Mouse (Mus musculus) CH12.LX (cell line): ENCODE results near the gene Tanc2. TPM values are rescaled to one million over a fixed set of nuclear protein-coding genes. Genes with fewer than 3 reads are reported as not detected.
A peak's percentile ranks its signal among the peaks of the same experiment; 100 is the strongest.

Experiments used
- DNase-seq: peaks from one replicate; pipeline ENCODE4 v3.0.0-alpha.2; 2013; ENCODE audit errors: extremely low read depth
- H3K27ac ChIP-seq: 2 replicates; pipeline ENCODE4 v1.5.1; 2012; ENCODE audit warnings: low read depth, mild to moderate bottlenecking, control low read depth, moderate library complexity; ENCODE audit not compliant: insufficient read depth
- H3K27me3 ChIP-seq: replicated peaks from 2 replicates; pipeline ENCODE3; 2012; ENCODE audit warnings: inconsistent platforms
- H3K36me3 ChIP-seq, 2 experiments: replicated peaks in 1 of 2; 2 replicates each; pipeline versions ENCODE3 to v1.6.1; 2012; ENCODE audit warnings: inconsistent platforms in 1 of 2, low read length in 1 of 2, mild to moderate bottlenecking in 1 of 2, mixed read lengths in 1 of 2, moderate library complexity in 1 of 2; ENCODE audit not compliant: control insufficient read depth in 1 of 2, insufficient read depth in 1 of 2
- H3K4me1 ChIP-seq, 2 experiments: 2 replicates each; pipeline ENCODE4 v1.6.1; 2012; ENCODE audit warnings: inconsistent platforms in 1 of 2, moderate library complexity in 1 of 2; ENCODE audit not compliant: insufficient read depth in 2 of 2, control insufficient read depth in 1 of 2
- H3K4me2 ChIP-seq: 2 replicates; pipeline ENCODE4 v1.6.1; 2012; ENCODE audit warnings: low read depth, mild to moderate bottlenecking, control low read depth; ENCODE audit not compliant: poor library complexity, insufficient read depth, severe bottlenecking
- H3K4me3 ChIP-seq, 3 experiments: fragments of 150-350 bp in 1 of 3; sonication (generic) in 1 of 3; replicated peaks in 1 of 3; 2 replicates each; pipeline versions ENCODE3 to v1.5.1; 2011 to 2012; ENCODE audit warnings: low read depth in 2 of 3, low read length in 2 of 3, mild to moderate bottlenecking in 2 of 3, moderate library complexity in 2 of 3, control low read depth in 1 of 3, improper control_type of control experiment in 1 of 3, inconsistent platforms in 1 of 3, mixed read lengths in 1 of 3; ENCODE audit not compliant: poor library complexity in 1 of 3
- H3K79me2 ChIP-seq: replicated peaks from 2 replicates; pipeline ENCODE4 v1.6.1; 2012; ENCODE audit warnings: mild to moderate bottlenecking, moderate library complexity; ENCODE audit not compliant: control insufficient read depth, poor library complexity, insufficient read depth, severe bottlenecking; ENCODE audit errors: extremely low read depth
- H3K9ac ChIP-seq: 2 replicates; pipeline ENCODE4 v1.6.1; 2012; ENCODE audit warnings: low read depth, mild to moderate bottlenecking, control low read depth, moderate library complexity; ENCODE audit not compliant: insufficient read depth
- H3K9me3 ChIP-seq: replicated peaks from 2 replicates; pipeline ENCODE3; 2012; ENCODE audit warnings: low read length, inconsistent platforms, mixed read lengths
- CHD1 ChIP-seq: IDR thresholded peaks from 2 replicates; pipeline ENCODE4 v1.6.1; 2012; ENCODE audit warnings: low read depth, low read length, improper control_type of control experiment, inconsistent platforms
- CTCF ChIP-seq, 2 experiments: IDR thresholded peaks in 1 of 2; conservative IDR thresholded peaks in 1 of 2; 2 replicates each; pipeline ENCODE4 v1.5.1; 2011 to 2012; ENCODE audit warnings: low read depth in 2 of 2, low read length in 2 of 2, improper control_type of control experiment in 1 of 2, inconsistent platforms in 1 of 2, mild to moderate bottlenecking in 1 of 2, moderate library complexity in 1 of 2
- ELF1 ChIP-seq: IDR thresholded peaks from 2 replicates; pipeline ENCODE4 v1.6.1; 2014; ENCODE audit warnings: low read depth, mild to moderate bottlenecking, inconsistent platforms, low read length, improper control_type of control experiment
- EP300 ChIP-seq: IDR thresholded peaks from 2 replicates; pipeline ENCODE4 v1.6.1; 2011; ENCODE audit warnings: low read length, improper control_type of control experiment
- GABPA ChIP-seq: IDR thresholded peaks from 2 replicates; pipeline ENCODE4 v1.6.1; 2012; ENCODE audit warnings: low read depth, low read length, improper control_type of control experiment, inconsistent platforms; ENCODE audit not compliant: insufficient replicate concordance
- HCFC1 ChIP-seq: IDR thresholded peaks from 2 replicates; pipeline ENCODE4 v1.6.1; 2012; ENCODE audit warnings: low read depth, mild to moderate bottlenecking, inconsistent platforms, low read length, improper control_type of control experiment
- JUND ChIP-seq: conservative IDR thresholded peaks from 2 replicates; pipeline ENCODE4 v1.6.1; 2011; ENCODE audit warnings: low read depth, low read length, improper control_type of control experiment
- MAFK ChIP-seq: IDR thresholded peaks from 2 replicates; pipeline ENCODE4 v1.6.1; 2011; ENCODE audit warnings: low read length, improper control_type of control experiment; ENCODE audit not compliant: insufficient replicate concordance
- MAZ ChIP-seq: IDR thresholded peaks from 2 replicates; pipeline ENCODE4 v1.6.1; 2012; ENCODE audit warnings: low read depth, mild to moderate bottlenecking, inconsistent platforms, low read length, improper control_type of control experiment, moderate library complexity
- POLR2A ChIP-seq: IDR thresholded peaks from 2 replicates; pipeline ENCODE4 v1.6.1; 2011; ENCODE audit warnings: low read depth, mild to moderate bottlenecking, improper control_type of control experiment, low read length
- POLR2AphosphoS2 ChIP-seq: IDR thresholded peaks from 2 replicates; pipeline ENCODE4 v1.6.1; 2011; ENCODE audit warnings: low read depth, low read length, improper control_type of control experiment
- RAD21 ChIP-seq: IDR thresholded peaks from 2 replicates; pipeline ENCODE4 v1.6.1; 2011; ENCODE audit warnings: low read depth, mild to moderate bottlenecking, low read length, improper control_type of control experiment, moderate library complexity
- RCOR1 ChIP-seq: conservative IDR thresholded peaks from 2 replicates; pipeline ENCODE4 v1.6.1; 2012; ENCODE audit warnings: low read depth, mild to moderate bottlenecking, inconsistent platforms, low read length, improper control_type of control experiment
- SMC3 ChIP-seq: IDR thresholded peaks from 2 replicates; pipeline ENCODE4 v1.6.1; 2011; ENCODE audit warnings: low read depth, low read length, improper control_type of control experiment
- TCF12 ChIP-seq: IDR thresholded peaks from 2 replicates; pipeline ENCODE4 v1.6.1; 2014; ENCODE audit warnings: low read depth, mild to moderate bottlenecking, inconsistent platforms, low read length, improper control_type of control experiment
- USF1 ChIP-seq: IDR thresholded peaks from 2 replicates; pipeline ENCODE4 v1.6.1; 2014; ENCODE audit warnings: low read depth, mild to moderate bottlenecking, inconsistent platforms, low read length, improper control_type of control experiment
- USF2 ChIP-seq: conservative IDR thresholded peaks from 2 replicates; pipeline ENCODE4 v1.6.1; 2011; ENCODE audit warnings: low read depth, low read length, improper control_type of control experiment
- ZC3H11A ChIP-seq: IDR thresholded peaks from 2 replicates; pipeline ENCODE4 v1.6.1; 2012; ENCODE audit warnings: low read depth, mild to moderate bottlenecking, inconsistent platforms, low read length, improper control_type of control experiment
- ZKSCAN1 ChIP-seq: IDR thresholded peaks from 2 replicates; pipeline ENCODE4 v1.6.1; 2012; ENCODE audit warnings: low read depth, inconsistent platforms, low read length, improper control_type of control experiment, borderline replicate concordance
- ZMIZ1 ChIP-seq: IDR thresholded peaks from 2 replicates; pipeline ENCODE4 v1.6.1; 2012; ENCODE audit warnings: low read depth, mild to moderate bottlenecking, inconsistent platforms, low read length, improper control_type of control experiment
- ZNF384 ChIP-seq: IDR thresholded peaks from 2 replicates; pipeline ENCODE4 v1.6.1; 2012; ENCODE audit warnings: low read depth, low read length, improper control_type of control experiment, inconsistent platforms
- dilution Hi-C: fragments of 300-500 bp; cut with MboI; formaldehyde crosslinking; loops from 2 replicates; pipeline ENCODE4 v1.14.3; 2020; ENCODE audit warnings: low sequenced_read_pairs; ENCODE audit not compliant: extremely low pct_unique_long_range_greater_than_20kb, extremely low pct_ligation_motif_present
- in situ Hi-C: fragments of 300-500 bp; cut with MboI; formaldehyde crosslinking; loops from 3 replicates; pipeline ENCODE4 v1.14.3; 2019; ENCODE audit warnings: low sequenced_read_pairs, low pct_ligation_motif_present, low pct_unique_long_range_greater_than_20kb, mixed read lengths
- polyA plus RNA-seq: library from polyadenylated mRNA; unstranded; fragments of >175 nt; gene quantifications from 2 replicates; pipeline ENCODE4 v1.2.1, GENCODE M21; 2012; ENCODE audit warnings: low read depth; ENCODE audit not compliant: insufficient read length
- total RNA-seq, 2 experiments: library from RNA; depleted of rRNA; stranded (reverse); fragments of 300-350 nt in 1 of 2; fragments of >200 nt in 1 of 2; gene quantifications; 2 replicates each; pipeline ENCODE4 v1.2.3; 2012 to 2014

Tanc2 gene
- total and polyA plus RNA-seq, 3 experiments: 2.6 to 10.4 (median 3.2) TPM

- Histone ChIP-seq H3K9ac (no peak overlapping the region), H3K79me2 (no peaks in the 10 kb centered on the region), H3K36me3 (no peaks in the 10 kb centered on the region), H3K27me3 (peaks cover 72% of the 10 kb centered on the region), H3K4me1 (peaks cover 2 to 5% of the 10 kb centered on the region in 2 experiments; a peak in 2 of 4 replicates), H3K27ac (no peak overlapping the region)
- in situ Hi-C loops (no loop called here), dilution Hi-C loops (no loop called here)
- DNase-seq: no peak
- TF ChIP-seq JUND: no peak
- TF ChIP-seq ZC3H11A: no peak
- TF ChIP-seq MAFK: no peak
- no peak for TF ChIP-seq MAZ
- TF ChIP-seq ZMIZ1: no peak
- TF ChIP-seq ELF1: no peak
- TF ChIP-seq TCF12: no peak
- TF ChIP-seq RCOR1: no peak
- TF ChIP-seq POLR2A: no peak
- no peak for TF ChIP-seq RAD21
- TF ChIP-seq GABPA: no peak
- no peak for TF ChIP-seq CTCF (conservative IDR thresholded peaks at IDR 0.05 in 1 of 2, IDR thresholded peaks at IDR 0.05 in 1 of 2; ENCODE audit: low read depth in 2 of 2, low read length in 2 of 2)
- TF ChIP-seq USF2: no peak
- TF ChIP-seq CHD1: no peak
- no peak for TF ChIP-seq ZNF384
- TF ChIP-seq EP300: no peak
- no peak for TF ChIP-seq SMC3
- no peak for TF ChIP-seq ZKSCAN1
- no peak for TF ChIP-seq HCFC1
- TF ChIP-seq, all 38 proteins: peak for 0
- H3K4me2 ChIP-seq: no peak overlapping the region
- no peak overlapping the region for H3K4me3 ChIP-seq
- H3K9me3 ChIP-seq: peaks cover 2% of the 10 kb centered on the region
Observed at GRCm38 (mm10) chr11:105968948-105969347, 379.2 kb downstream of the Tanc2 start.

GRCm38 (mm10) chr11:105969516-105969915 lies 379.7 kb downstream of the Tanc2 start:
- H3K27ac ChIP-seq: no peak overlapping the region
- H3K4me2 ChIP-seq: no peak overlapping the region
- H3K4me1 ChIP-seq: peaks cover 2 to 5% of the 10 kb centered on the region in 2 experiments; a peak in 2 of 4 replicates
- in situ Hi-C loops (no loop called here), dilution Hi-C loops (no loop called here)
- DNase-seq: peak; percentile 21
- peaks cover 2% of the 10 kb centered on the region for H3K9me3 ChIP-seq
- TF ChIP-seq POLR2AphosphoS2 (no peak), SMC3 (peak; percentile 88), RAD21 (peak; percentile 62), ZMIZ1 (no peak), ZC3H11A (0 out of 2 replicates have a peak, but pooled peaks have one; percentile 19), USF1 (no peak), CTCF (conservative IDR thresholded peaks at IDR 0.05 in 1 of 2, IDR thresholded peaks at IDR 0.05 in 1 of 2; ENCODE audit: low read depth in 2 of 2, low read length in 2 of 2) (peak; percentile 53 to 82; a peak in 3 of 4 replicates)
- no peaks in the 10 kb centered on the region for H3K36me3 ChIP-seq
- no peaks in the 10 kb centered on the region for H3K79me2 ChIP-seq
- no peak overlapping the region for H3K9ac ChIP-seq
- no peak overlapping the region for H3K4me3 ChIP-seq
- peaks cover 78% of the 10 kb centered on the region for H3K27me3 ChIP-seq
